Mouse (Mus musculus): ENCODE results near the gene Slc44a5. TPM values are rescaled to one million over a fixed set of nuclear protein-coding genes. Genes with fewer than 3 reads are reported as not detected.

Gene Slc44a5
- total and polyA plus RNA-seq, 2 experiments: not detected

GRCm38 (mm10) chr3:153984428-153985340 is 11.4 kb downstream of the Slc44a5 start:
- TF ChIP-seq CTCF (IDR thresholded peaks at IDR 0.05; ENCODE audit: low read depth, low read length) (peak; percentile 64), POLR2A (IDR thresholded peaks at IDR 0.05; ENCODE audit: extremely low read depth, insufficient read depth, low read length) (no peak)
- no peaks in the 10 kb centered on the region for H3K27me3 ChIP-seq (ENCODE audit: control insufficient read depth, insufficient read depth, low read length)
- H3K4me3 ChIP-seq (ENCODE audit: insufficient read depth, low read depth, low read length): no peak overlapping the region
- no peak overlapping the region for H3K9ac ChIP-seq (ENCODE audit: low read depth, low read length)
- H3K36me3 ChIP-seq (ENCODE audit: control insufficient read depth, insufficient read depth, low read length): no peaks in the 10 kb centered on the region
- no peaks in the 10 kb centered on the region for H3K4me1 ChIP-seq (ENCODE audit: control insufficient read depth, insufficient read depth, low read length)
- peak; percentile 5 for DNase-seq (ENCODE audit: extremely low read depth, low read depth, low spot score)
- H3K79me2 ChIP-seq (ENCODE audit: control insufficient read depth, insufficient read depth, low read length): no peaks in the 10 kb centered on the region
- 49% methylated on average over 10 of the region's 10 CpGs for WGBS
- H3K27ac ChIP-seq (replicated peaks; ENCODE audit: insufficient read depth, low read depth, low read length): no peak overlapping the region

- 95% methylated on average over 5 of the region's 5 CpGs for WGBS
- Histone ChIP-seq H3K27ac (replicated peaks; ENCODE audit: insufficient read depth, low read depth, low read length) (no peak overlapping the region), H3K4me1 (ENCODE audit: control insufficient read depth, insufficient read depth, low read length) (no peaks in the 10 kb centered on the region), H3K27me3 (ENCODE audit: control insufficient read depth, insufficient read depth, low read length) (no peaks in the 10 kb centered on the region), H3K36me3 (ENCODE audit: control insufficient read depth, insufficient read depth, low read length) (no peaks in the 10 kb centered on the region), H3K4me3 (ENCODE audit: insufficient read depth, low read depth, low read length) (no peak overlapping the region), H3K9ac (ENCODE audit: low read depth, low read length) (no peak overlapping the region), H3K79me2 (ENCODE audit: control insufficient read depth, insufficient read depth, low read length) (no peaks in the 10 kb centered on the region)
- no peak for DNase-seq (ENCODE audit: extremely low read depth, low read depth, low spot score)
- TF ChIP-seq CTCF (IDR thresholded peaks at IDR 0.05; ENCODE audit: low read depth, low read length): no peak
- no peak for TF ChIP-seq POLR2A (IDR thresholded peaks at IDR 0.05; ENCODE audit: extremely low read depth, insufficient read depth, low read length)
These were observed 26.7 kb downstream of the Slc44a5 start for GRCm38 (mm10) chr3:153999797-154000528.

GRCm38 (mm10) chr3:154001348-154001747 is 28.1 kb downstream of the Slc44a5 start:
- H3K4me3 ChIP-seq (ENCODE audit: insufficient read depth, low read depth, low read length): no peak overlapping the region
- TF ChIP-seq CTCF (IDR thresholded peaks at IDR 0.05; ENCODE audit: low read depth, low read length): no peak
- TF ChIP-seq POLR2A (IDR thresholded peaks at IDR 0.05; ENCODE audit: extremely low read depth, insufficient read depth, low read length): no peak
- H3K4me1 ChIP-seq (ENCODE audit: control insufficient read depth, insufficient read depth, low read length): no peaks in the 10 kb centered on the region
- H3K36me3 ChIP-seq (ENCODE audit: control insufficient read depth, insufficient read depth, low read length): no peaks in the 10 kb centered on the region
- H3K9ac ChIP-seq (ENCODE audit: low read depth, low read length): no peak overlapping the region
- H3K79me2 ChIP-seq (ENCODE audit: control insufficient read depth, insufficient read depth, low read length): no peaks in the 10 kb centered on the region
- DNase-seq (ENCODE audit: extremely low read depth, low read depth, low spot score): no peak
- 77% methylated on average over 5 of the region's 5 CpGs for WGBS
- H3K27ac ChIP-seq (replicated peaks; ENCODE audit: insufficient read depth, low read depth, low read length): no peak overlapping the region
- H3K27me3 ChIP-seq (ENCODE audit: control insufficient read depth, insufficient read depth, low read length): no peaks in the 10 kb centered on the region

GRCm38 (mm10) chr3:154046876-154047275 is 73.6 kb downstream of the Slc44a5 start:
- Histone ChIP-seq H3K27ac (replicated peaks; ENCODE audit: insufficient read depth, low read depth, low read length) (no peak overlapping the region), H3K4me1 (ENCODE audit: control insufficient read depth, insufficient read depth, low read length) (no peaks in the 10 kb centered on the region), H3K79me2 (ENCODE audit: control insufficient read depth, insufficient read depth, low read length) (no peaks in the 10 kb centered on the region), H3K36me3 (ENCODE audit: control insufficient read depth, insufficient read depth, low read length) (no peaks in the 10 kb centered on the region), H3K9ac (ENCODE audit: low read depth, low read length) (no peak overlapping the region), H3K4me3 (ENCODE audit: insufficient read depth, low read depth, low read length) (no peak overlapping the region), H3K27me3 (ENCODE audit: control insufficient read depth, insufficient read depth, low read length) (no peaks in the 10 kb centered on the region)
- no peak for DNase-seq (ENCODE audit: extremely low read depth, low read depth, low spot score)
- WGBS: 87% methylated on average over 4 of the region's 4 CpGs
- no peak for TF ChIP-seq POLR2A (IDR thresholded peaks at IDR 0.05; ENCODE audit: extremely low read depth, insufficient read depth, low read length)
- no peak for TF ChIP-seq CTCF (IDR thresholded peaks at IDR 0.05; ENCODE audit: low read depth, low read length)

GRCm38 (mm10) chr3:154053331-154053730 is 80.1 kb downstream of the Slc44a5 start:
- no peaks in the 10 kb centered on the region for H3K79me2 ChIP-seq (ENCODE audit: control insufficient read depth, insufficient read depth, low read length)
- H3K9ac ChIP-seq (ENCODE audit: low read depth, low read length): no peak overlapping the region
- no peak overlapping the region for H3K4me3 ChIP-seq (ENCODE audit: insufficient read depth, low read depth, low read length)
- no peaks in the 10 kb centered on the region for H3K27me3 ChIP-seq (ENCODE audit: control insufficient read depth, insufficient read depth, low read length)
- no peak overlapping the region for H3K27ac ChIP-seq (replicated peaks; ENCODE audit: insufficient read depth, low read depth, low read length)
- WGBS: 68% methylated on average over 7 of the region's 7 CpGs
- no peak for TF ChIP-seq POLR2A (IDR thresholded peaks at IDR 0.05; ENCODE audit: extremely low read depth, insufficient read depth, low read length)
- no peak for TF ChIP-seq CTCF (IDR thresholded peaks at IDR 0.05; ENCODE audit: low read depth, low read length)
- DNase-seq (ENCODE audit: extremely low read depth, low read depth, low spot score): no peak
- H3K4me1 ChIP-seq (ENCODE audit: control insufficient read depth, insufficient read depth, low read length): no peaks in the 10 kb centered on the region
- no peaks in the 10 kb centered on the region for H3K36me3 ChIP-seq (ENCODE audit: control insufficient read depth, insufficient read depth, low read length)
